Mouse (Mus musculus): ENCODE measurements at regions not wholly inside any gene's neighbourhood (a gene's known extent, or its start where the extent isn't known, plus 50 kb on each side); places are given as distances from the start of the nearest gene placed in this dataset.
A peak's percentile ranks its signal among the peaks of the same experiment; 100 is the strongest.

- Histone ChIP-seq H3K4me2 (replicated peaks) (no peak overlapping the region), H3K4me3 (no peak overlapping the region), H3K9ac (no peak overlapping the region), H3K36me3 (no peaks in the 10 kb centered on the region), H3K9me3 (replicated peaks) (no peaks in the 10 kb centered on the region), H3K27ac (no peak overlapping the region), H3K27me3 (no peaks in the 10 kb centered on the region), H3K4me1 (no peaks in the 10 kb centered on the region)
- 83% methylated on average over 2 of the region's 2 CpGs for WGBS
- ATAC-seq (ENCODE audit: low FRiP score), result no peak
Measured at GRCm38 (mm10) chr12:15552210-15552609, 264.5 kb downstream of the Trib2 start.

DNA sequence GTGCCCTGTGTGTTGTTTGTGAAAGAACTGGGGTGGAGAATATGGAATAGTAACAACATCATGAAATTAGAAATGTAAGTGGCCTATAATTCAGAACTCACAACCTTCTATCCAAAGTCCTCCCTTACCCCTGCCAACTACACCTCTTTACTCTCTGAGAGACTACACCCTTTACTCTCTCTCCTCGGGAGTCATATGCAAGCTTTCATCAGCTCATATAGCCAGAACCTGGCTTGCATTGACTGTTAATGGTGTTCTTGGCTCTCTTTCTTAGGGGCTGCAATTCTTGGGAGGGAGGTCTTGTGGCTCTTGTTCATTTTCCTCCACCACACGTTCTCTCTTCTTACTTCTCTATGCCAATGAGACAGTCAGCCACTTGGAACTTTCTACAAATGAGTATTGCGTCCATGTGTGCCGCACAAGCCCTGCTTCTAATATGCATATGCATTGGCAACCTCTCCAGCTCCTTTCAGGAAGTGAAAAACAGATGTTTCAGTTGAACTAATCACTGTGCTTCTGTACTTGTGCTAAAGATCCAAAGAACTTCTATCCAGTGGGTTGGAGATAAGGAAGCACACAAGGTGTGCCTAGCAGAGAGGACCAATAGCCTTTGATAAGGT lies 265.3 kb downstream of the Trib2 start:
- Histone ChIP-seq H3K27ac (no peak overlapping the region), H3K27me3 (no peaks in the 10 kb centered on the region), H3K9me3 (replicated peaks) (no peaks in the 10 kb centered on the region), H3K9ac (no peak overlapping the region), H3K4me3 (no peak overlapping the region), H3K36me3 (no peaks in the 10 kb centered on the region), H3K4me2 (replicated peaks) (no peak overlapping the region), H3K4me1 (no peaks in the 10 kb centered on the region)
- 80% methylated on average over 4 of the region's 4 CpGs for WGBS
- no peak for ATAC-seq (ENCODE audit: low FRiP score)

DNA sequence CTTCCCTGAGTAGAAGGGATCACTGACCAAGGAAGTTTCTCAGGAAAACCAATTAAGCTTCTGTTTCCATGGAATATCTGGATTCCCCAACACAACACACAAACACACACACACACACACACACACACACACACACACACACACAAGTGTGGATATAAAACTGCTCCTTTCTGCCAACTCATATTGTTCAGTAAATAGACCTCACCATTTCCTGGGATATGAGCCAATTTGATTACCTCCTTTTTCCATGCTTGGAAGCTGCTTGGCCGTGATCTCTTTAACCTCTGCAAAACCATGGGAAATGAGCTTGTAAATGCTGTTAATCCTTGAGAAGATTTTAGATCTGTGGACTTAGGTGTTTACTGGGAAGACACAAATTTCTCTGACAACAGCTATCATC lies 272.4 kb downstream of the Trib2 start:
- no peak overlapping the region for H3K4me2 ChIP-seq (replicated peaks)
- no peaks in the 10 kb centered on the region for H3K9me3 ChIP-seq (replicated peaks)
- no peak overlapping the region for H3K9ac ChIP-seq
- no peaks in the 10 kb centered on the region for H3K36me3 ChIP-seq
- H3K27ac ChIP-seq, result no peak overlapping the region
- H3K4me1 ChIP-seq, result no peaks in the 10 kb centered on the region
- WGBS, result 80% methylated on average over 1 of the region's 1 CpGs
- ATAC-seq (ENCODE audit: low FRiP score), result no peak
- no peak overlapping the region for H3K4me3 ChIP-seq
- no peaks in the 10 kb centered on the region for H3K27me3 ChIP-seq

DNA sequence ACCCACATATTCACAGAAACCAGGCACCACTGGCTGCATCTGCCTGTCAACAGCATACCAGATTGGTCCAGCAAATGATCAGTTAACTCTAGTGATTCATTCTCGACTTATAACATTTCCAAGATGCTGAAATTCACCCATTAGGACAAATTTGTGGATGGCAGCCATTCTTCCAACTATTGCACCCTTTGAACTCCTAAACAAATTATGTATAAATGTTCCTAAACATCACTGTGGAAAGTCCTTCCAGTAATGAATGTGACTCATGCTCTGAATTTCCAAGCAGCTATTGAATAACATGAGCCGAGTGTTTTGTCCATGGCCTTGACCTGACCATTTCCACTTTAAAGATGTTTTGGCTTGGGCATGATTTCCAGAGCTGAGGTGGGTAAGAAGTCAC lies 274.2 kb downstream of the Trib2 start:
- H3K9me3 ChIP-seq (replicated peaks), result no peaks in the 10 kb centered on the region
- no peak overlapping the region for H3K27ac ChIP-seq
- no peak overlapping the region for H3K9ac ChIP-seq
- no peak overlapping the region for H3K4me2 ChIP-seq (replicated peaks)
- WGBS, result 72% methylated on average over 2 of the region's 2 CpGs
- H3K4me3 ChIP-seq, result no peak overlapping the region
- no peaks in the 10 kb centered on the region for H3K27me3 ChIP-seq
- no peaks in the 10 kb centered on the region for H3K36me3 ChIP-seq
- H3K4me1 ChIP-seq, result no peaks in the 10 kb centered on the region
- no peak for ATAC-seq (ENCODE audit: low FRiP score)

DNA sequence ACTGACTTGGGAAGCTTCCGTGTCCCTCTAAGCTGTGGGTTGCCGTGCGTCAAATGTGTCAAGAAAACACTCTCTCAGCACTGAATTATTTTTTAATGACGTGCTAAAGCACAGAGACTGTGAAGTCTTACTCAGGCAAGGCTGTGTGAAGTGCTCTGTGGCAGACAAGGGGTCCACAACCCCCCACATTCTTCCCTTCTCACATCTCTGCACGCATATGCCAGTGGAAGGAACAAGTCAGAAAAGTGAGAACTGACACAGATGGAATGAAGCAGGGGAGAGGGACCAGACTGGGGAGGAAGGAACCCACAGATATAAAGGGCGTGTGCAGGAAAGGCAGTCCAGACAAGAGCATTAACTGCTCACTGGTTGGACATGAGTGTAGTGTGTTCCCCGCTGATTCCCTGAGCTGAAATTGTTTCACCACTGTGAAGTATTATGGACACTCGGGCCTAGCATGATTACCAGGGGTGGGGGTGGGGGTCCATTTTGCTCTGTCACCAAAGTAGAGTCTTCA lies 279.8 kb downstream of the Trib2 start:
- H3K4me1 ChIP-seq, result no peaks in the 10 kb centered on the region
- no peak overlapping the region for H3K9ac ChIP-seq
- no peak overlapping the region for H3K27ac ChIP-seq
- H3K9me3 ChIP-seq (replicated peaks), result no peaks in the 10 kb centered on the region
- no peaks in the 10 kb centered on the region for H3K27me3 ChIP-seq
- no peak overlapping the region for H3K4me2 ChIP-seq (replicated peaks)
- no peak for ATAC-seq (ENCODE audit: low FRiP score)
- H3K4me3 ChIP-seq, result no peak overlapping the region
- WGBS, result 71% methylated on average over 8 of the region's 8 CpGs
- H3K36me3 ChIP-seq, result no peaks in the 10 kb centered on the region

DNA sequence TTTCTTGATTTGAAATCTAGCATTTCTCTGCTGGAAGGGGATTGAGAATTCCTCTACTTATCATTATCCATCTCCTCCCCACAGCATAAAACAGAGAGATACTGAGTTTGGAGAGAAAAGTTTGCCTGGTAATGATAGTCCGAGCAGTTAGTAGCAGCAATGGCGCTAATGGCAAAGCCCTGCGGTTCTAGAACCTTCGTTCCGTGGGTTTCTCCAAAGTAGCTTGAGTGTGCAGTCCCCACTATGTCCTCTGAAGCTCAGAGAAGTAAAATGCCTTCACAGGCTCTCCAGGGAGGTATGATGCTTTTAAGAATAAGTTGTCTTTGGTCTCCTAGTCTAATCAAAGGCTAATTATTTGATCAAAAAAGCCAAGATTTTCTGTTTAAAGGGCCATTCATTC lies 280.5 kb downstream of the Trib2 start:
- Histone ChIP-seq H3K4me1 (no peaks in the 10 kb centered on the region), H3K36me3 (no peaks in the 10 kb centered on the region), H3K9me3 (replicated peaks) (no peaks in the 10 kb centered on the region), H3K27me3 (no peaks in the 10 kb centered on the region), H3K9ac (no peak overlapping the region), H3K4me3 (no peak overlapping the region), H3K4me2 (replicated peaks) (no peak overlapping the region), H3K27ac (no peak overlapping the region)
- ATAC-seq (ENCODE audit: low FRiP score), result no peak
- WGBS, result 90% methylated on average over 5 of the region's 5 CpGs

GRCm38 (mm10) chr12:15535822-15536221 lies 280.9 kb downstream of the Trib2 start:
- Histone ChIP-seq H3K4me2 (replicated peaks) (no peak overlapping the region), H3K27ac (no peak overlapping the region), H3K27me3 (no peaks in the 10 kb centered on the region), H3K4me1 (no peaks in the 10 kb centered on the region), H3K4me3 (no peak overlapping the region), H3K36me3 (no peaks in the 10 kb centered on the region), H3K9ac (no peak overlapping the region), H3K9me3 (replicated peaks) (no peaks in the 10 kb centered on the region)
- 0 out of 2 replicates have a peak, but pooled peaks have one; percentile 54 for ATAC-seq (ENCODE audit: low FRiP score)
- WGBS, result 8% methylated on average over 6 of the region's 6 CpGs

GRCm38 (mm10) chr12:15520783-15521407 lies 295.8 kb downstream of the Trib2 start:
- Histone ChIP-seq H3K9ac (no peak overlapping the region), H3K27me3 (no peaks in the 10 kb centered on the region), H3K4me3 (no peak overlapping the region), H3K27ac (no peak overlapping the region), H3K9me3 (replicated peaks) (no peaks in the 10 kb centered on the region), H3K4me1 (no peaks in the 10 kb centered on the region), H3K4me2 (replicated peaks) (no peak overlapping the region), H3K36me3 (no peaks in the 10 kb centered on the region)
- WGBS, result 58% methylated on average over 4 of the region's 4 CpGs
- no peak for ATAC-seq (ENCODE audit: low FRiP score)

- no peak overlapping the region for H3K4me3 ChIP-seq
- H3K27ac ChIP-seq, result no peak overlapping the region
- no peak overlapping the region for H3K4me2 ChIP-seq (replicated peaks)
- H3K4me1 ChIP-seq, result no peaks in the 10 kb centered on the region
- H3K9ac ChIP-seq, result no peak overlapping the region
- no peaks in the 10 kb centered on the region for H3K9me3 ChIP-seq (replicated peaks)
- H3K27me3 ChIP-seq, result no peaks in the 10 kb centered on the region
- no peak for ATAC-seq (ENCODE audit: low FRiP score)
- H3K36me3 ChIP-seq, result no peaks in the 10 kb centered on the region
- 57% methylated on average over 2 of the region's 2 CpGs for WGBS
Measured at GRCm38 (mm10) chr12:15511994-15512393, 304.7 kb downstream of the Trib2 start.

DNA sequence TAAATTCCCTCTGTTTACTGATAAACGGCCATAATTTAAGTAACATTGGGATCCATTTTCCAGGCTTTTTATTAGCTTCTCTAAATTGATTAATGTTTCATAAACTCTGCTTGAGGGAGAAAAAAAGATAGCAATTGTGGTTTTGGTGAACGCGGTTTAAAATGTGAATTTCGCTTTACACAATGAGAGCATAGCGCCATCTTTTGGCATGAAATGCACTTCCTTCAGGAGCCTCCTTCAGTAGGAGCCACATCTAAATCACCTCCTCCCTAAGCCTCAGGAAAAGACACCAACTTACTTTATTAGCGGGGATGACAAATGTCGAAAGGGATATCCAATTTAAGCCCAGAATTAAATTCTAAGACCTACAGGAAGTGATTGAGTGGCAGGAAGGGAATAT lies 309.1 kb downstream of the Trib2 start:
- H3K4me2 ChIP-seq (replicated peaks), result no peak overlapping the region
- H3K27me3 ChIP-seq, result no peaks in the 10 kb centered on the region
- H3K4me3 ChIP-seq, result no peak overlapping the region
- H3K9ac ChIP-seq, result no peak overlapping the region
- H3K9me3 ChIP-seq (replicated peaks), result no peaks in the 10 kb centered on the region
- H3K4me1 ChIP-seq, result no peaks in the 10 kb centered on the region
- no peaks in the 10 kb centered on the region for H3K36me3 ChIP-seq
- H3K27ac ChIP-seq, result no peak overlapping the region
- no peak for ATAC-seq (ENCODE audit: low FRiP score)
- 35% methylated on average over 7 of the region's 7 CpGs for WGBS

DNA sequence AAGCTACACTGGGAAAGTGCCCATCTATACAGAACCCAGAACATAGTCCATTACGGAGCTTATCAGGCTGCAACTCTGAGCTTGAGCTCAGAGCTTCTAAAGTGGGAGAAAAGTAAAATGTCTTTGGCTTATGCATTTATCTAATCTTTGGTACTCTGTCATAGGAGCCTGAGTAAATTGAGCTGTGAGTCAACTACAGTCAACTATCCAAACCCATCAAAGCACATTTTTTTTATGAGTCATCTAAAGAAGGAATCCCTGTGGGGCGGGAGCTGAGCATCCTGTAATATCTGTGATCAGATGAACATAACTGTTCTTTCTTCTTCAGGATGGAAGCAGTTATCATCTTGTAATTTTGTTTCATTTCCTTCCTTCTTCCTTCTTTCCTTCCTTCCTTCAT lies 323.1 kb downstream of the Trib2 start:
- Histone ChIP-seq H3K36me3 (no peaks in the 10 kb centered on the region), H3K4me2 (replicated peaks) (no peak overlapping the region), H3K4me3 (no peak overlapping the region), H3K27me3 (no peaks in the 10 kb centered on the region), H3K9me3 (replicated peaks) (no peaks in the 10 kb centered on the region), H3K27ac (no peak overlapping the region), H3K9ac (no peak overlapping the region), H3K4me1 (no peaks in the 10 kb centered on the region)
- no peak for ATAC-seq (ENCODE audit: low FRiP score)
- WGBS, result 97% methylated on average over 2 of the region's 2 CpGs

DNA sequence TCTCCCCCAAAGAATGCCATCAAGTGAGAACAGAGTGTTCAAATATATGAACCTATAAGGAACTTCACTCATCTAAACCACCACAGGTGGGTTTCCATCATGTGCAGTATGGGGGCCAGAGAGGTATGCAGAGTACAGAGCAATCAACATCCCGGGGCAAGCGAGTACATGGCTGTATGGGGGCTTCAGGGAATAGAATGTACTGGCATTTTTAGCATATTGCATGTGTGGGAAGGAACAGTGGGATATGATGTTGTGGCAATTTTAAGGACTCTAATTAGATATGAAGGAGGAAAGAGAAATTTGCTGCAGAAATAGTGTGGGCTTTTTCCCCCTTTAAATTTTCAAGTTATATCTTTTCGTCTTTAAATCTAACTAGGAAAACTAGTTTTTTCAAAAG lies 344.0 kb downstream of the Trib2 start:
- no peaks in the 10 kb centered on the region for H3K4me1 ChIP-seq
- WGBS, result 79% methylated on average over 3 of the region's 3 CpGs
- H3K36me3 ChIP-seq, result no peaks in the 10 kb centered on the region

DNA sequence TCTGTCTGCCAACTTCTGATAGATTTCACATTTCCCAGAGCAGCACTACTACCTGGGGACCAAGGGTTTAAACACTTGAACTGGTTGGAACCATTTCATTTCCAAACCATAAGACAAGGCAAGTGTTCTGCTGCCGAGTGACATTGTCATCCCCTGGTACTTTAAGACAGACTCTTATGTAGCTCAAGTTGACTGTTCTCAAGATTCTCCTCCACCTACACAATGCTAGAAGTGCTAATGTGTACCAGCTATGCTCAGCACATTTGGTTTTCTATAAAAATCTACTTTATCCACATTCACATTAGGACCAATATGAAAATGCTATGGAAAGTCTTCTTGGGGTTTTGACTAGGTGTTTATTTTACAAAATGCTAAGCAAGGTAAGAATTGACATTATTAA lies 357.3 kb downstream of the Trib2 start:
- H3K9ac ChIP-seq, result no peak overlapping the region
- H3K4me1 ChIP-seq, result no peaks in the 10 kb centered on the region
- no peaks in the 10 kb centered on the region for H3K27me3 ChIP-seq
- 88% methylated on average over 1 of the region's 1 CpGs for WGBS
- no peak overlapping the region for H3K4me2 ChIP-seq (replicated peaks)
- H3K9me3 ChIP-seq (replicated peaks), result no peaks in the 10 kb centered on the region
- H3K27ac ChIP-seq, result no peak overlapping the region
- ATAC-seq (ENCODE audit: low FRiP score), result no peak
- H3K4me3 ChIP-seq, result no peak overlapping the region
- no peaks in the 10 kb centered on the region for H3K36me3 ChIP-seq

More for the DNA sequence above, 344.0 kb downstream of the Trib2 start:
- H3K9me3 ChIP-seq (replicated peaks), result no peaks in the 10 kb centered on the region
- H3K4me3 ChIP-seq, result no peak overlapping the region
- no peak for ATAC-seq (ENCODE audit: low FRiP score)
- H3K27ac ChIP-seq, result no peak overlapping the region
- H3K4me2 ChIP-seq (replicated peaks), result no peak overlapping the region
- no peak overlapping the region for H3K9ac ChIP-seq
- no peaks in the 10 kb centered on the region for H3K27me3 ChIP-seq

Measured in hindbrain, embryonic 12.5 days (tissue).